Mouse (Mus musculus): ENCODE results near the gene Ilf3.

GRCm38 (mm10) chr9:21353373-21353686 is 14.3 kb upstream of the Ilf3 start:
- TF ChIP-seq CTCF (IDR thresholded peaks at IDR 0.05; ENCODE audit: low read depth): no peak
- no peak for TF ChIP-seq EP300 (optimal IDR thresholded peaks at IDR 0.05)

All from stomach, postnatal 0 days (tissue).